Mouse (Mus musculus) small intestine, adult 2 months (tissue): ENCODE results near the gene Rdh1. TPM values are rescaled to one million over a fixed set of nuclear protein-coding genes. Genes with fewer than 3 reads are reported as not detected.
"Not testable (repeated sequence)": the region's sequence is repeated elsewhere in the genome, so short reads cannot be mapped to it uniquely, and the experiment has no call there.

ENCODE experiments used
- H3K27ac ChIP-seq: fragments of 200-500 bp; 2 replicates; pipeline ENCODE4 v1.5.1; 2012; ENCODE audit warnings: low read depth, low read length, control low read depth, inconsistent platforms; ENCODE audit not compliant: insufficient read depth
- H3K27me3 ChIP-seq: fragments of 200-500 bp; 2 replicates; pipeline ENCODE4 v1.6.1; 2012; ENCODE audit warnings: mild to moderate bottlenecking, moderate library complexity, low read length, inconsistent platforms; ENCODE audit not compliant: control insufficient read depth, insufficient read depth
- H3K36me3 ChIP-seq: fragments of 200-500 bp; 2 replicates; pipeline ENCODE4 v1.6.1; 2012; ENCODE audit warnings: mild to moderate bottlenecking, low read length, control low read depth, inconsistent platforms; ENCODE audit not compliant: control insufficient read depth, insufficient read depth
- H3K4me1 ChIP-seq: fragments of 200-500 bp; 2 replicates; pipeline ENCODE4 v1.6.1; 2012; ENCODE audit warnings: low read length, inconsistent platforms, mixed read lengths; ENCODE audit not compliant: control insufficient read depth, insufficient read depth, insufficient read length
- H3K4me3 ChIP-seq: fragments of 200-500 bp; 2 replicates; pipeline ENCODE4 v1.5.1; 2012; ENCODE audit warnings: low read depth, mild to moderate bottlenecking, control low read depth, inconsistent platforms, low read length, moderate library complexity
- CTCF ChIP-seq: fragments of 200-500 bp; IDR thresholded peaks from 2 replicates; pipeline ENCODE4 v1.5.1; 2012; ENCODE audit warnings: low read depth, mild to moderate bottlenecking, control low read depth, inconsistent platforms, low read length, moderate library complexity, mixed read lengths; ENCODE audit not compliant: insufficient replicate concordance, insufficient read length; ENCODE audit errors: extremely low read depth
- POLR2A ChIP-seq: fragments of 200-500 bp; IDR thresholded peaks from 2 replicates; pipeline ENCODE4 v1.6.1; 2012; ENCODE audit warnings: low read depth, mild to moderate bottlenecking, control low read depth, inconsistent platforms, low read length, moderate library complexity
- WGBS: fragments of 180-500 bp; shearing (Covaris S2); methylation state at CpG from one replicate; pipeline ENCODE4 v1.1.7; 2018; 5-methylcytosine and 5-hydroxymethylcytosine counted together
- polyA plus RNA-seq: library from polyadenylated mRNA; depleted of rRNA; stranded (reverse); fragments of >200 nt; gene quantifications from 2 replicates; pipeline ENCODE4 v1.2.3, GENCODE M21; 2012

Rdh1 gene
- polyA plus RNA-seq, 1 experiment, result not detected

GRCm38 (mm10) chr10:127763914-127764680, 4.6 kb downstream of the Rdh1 start:
- WGBS, result 24% methylated on average over 12 of the region's 12 CpGs
- H3K27ac ChIP-seq, result peak overlapping the region; percentile 52
- no peaks in the 10 kb centered on the region for H3K27me3 ChIP-seq
- H3K4me1 ChIP-seq, result peaks cover 13% of the 10 kb centered on the region; the same call in 1 of the 2 replicates
- TF ChIP-seq CTCF (no peak), POLR2A (no peak)
- no peaks in the 10 kb centered on the region for H3K36me3 ChIP-seq
- no peak overlapping the region for H3K4me3 ChIP-seq

- H3K4me3 ChIP-seq, result no peak overlapping the region
- H3K27me3 ChIP-seq, result no peaks in the 10 kb centered on the region
- peaks cover 6% of the 10 kb centered on the region; the same call in 1 of the 2 replicates for H3K4me1 ChIP-seq
- TF ChIP-seq CTCF, result no peak
- TF ChIP-seq POLR2A, result no peak
- H3K36me3 ChIP-seq, result no peaks in the 10 kb centered on the region
- no peak overlapping the region for H3K27ac ChIP-seq
- 47% methylated on average over 1 of the region's 1 CpGs for WGBS
Observed at GRCm38 (mm10) chr10:127766564-127766963, 7.0 kb downstream of the Rdh1 start.

GRCm38 (mm10) chr10:127776011-127776410, 16.5 kb downstream of the Rdh1 start, which contains the start of gene Rdh9:
Rdh9 (plus strand) TSS chr10:127776386.
- Histone ChIP-seq H3K27ac (peak within 1 kb of the TSS; percentile 88), H3K27me3 (no peaks in the 10 kb centered on the region), H3K4me3 (peak within 1 kb of the TSS; percentile 49), H3K4me1 (peaks cover 8% of the 10 kb centered on the region; the same call in 1 of the 2 replicates), H3K36me3 (no peaks in the 10 kb centered on the region)
- 18% methylated on average over 2 of the region's 2 CpGs for WGBS
- TF ChIP-seq CTCF (no peak), POLR2A (no peak)

- WGBS, result 96% methylated on average over 17 of the region's 17 CpGs
- not testable (repeated sequence) for H3K36me3 ChIP-seq, H3K27ac ChIP-seq, H3K4me3 ChIP-seq, H3K27me3 ChIP-seq, H3K4me1 ChIP-seq
Observed at GRCm38 (mm10) chr10:127782321-127782720, 22.8 kb downstream of the Rdh1 start.

GRCm38 (mm10) chr10:127785411-127785810, 25.9 kb downstream of the Rdh1 start:
- H3K4me1 ChIP-seq, H3K27ac ChIP-seq, H3K36me3 ChIP-seq, H3K4me3 ChIP-seq, H3K27me3 ChIP-seq: not testable (repeated sequence)
- whole genome bisulfite sequencing, result 93% methylated on average over 1 of the region's 1 CpGs

DNA sequence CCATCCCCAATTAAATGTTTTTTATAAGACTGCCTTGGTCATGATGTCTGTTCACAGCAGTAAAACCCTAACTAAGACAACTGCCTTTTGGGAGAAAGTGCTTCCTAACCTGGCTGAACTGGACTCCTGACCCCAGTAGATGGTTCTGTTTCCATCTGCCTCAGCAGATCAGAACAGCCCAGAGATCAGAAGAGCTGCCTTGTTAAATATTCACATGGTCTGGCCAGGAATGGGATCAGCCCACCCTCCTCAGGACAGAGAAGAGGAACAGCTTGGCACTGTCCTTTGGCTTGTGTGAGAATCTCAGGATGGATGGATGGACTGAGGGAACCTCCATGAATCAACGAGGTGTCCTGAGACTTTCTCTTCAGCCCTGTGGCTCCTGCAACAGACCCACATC, 39.8 kb downstream of the Rdh1 start:
- WGBS, result 54% methylated on average over 1 of the region's 1 CpGs
- Histone ChIP-seq H3K36me3 (no peaks in the 10 kb centered on the region), H3K27me3 (no peaks in the 10 kb centered on the region), H3K4me1 (peaks cover 19% of the 10 kb centered on the region; the same call in 1 of the 2 replicates), H3K27ac (0 out of 2 replicates have a peak overlapping the region, but pooled peaks have one; percentile 1), H3K4me3 (no peak overlapping the region)
- TF ChIP-seq POLR2A, result no peak
- TF ChIP-seq CTCF, result no peak

- Histone ChIP-seq H3K27ac (peak within 1 kb of the TSS; percentile 55), H3K4me3 (peak within 1 kb of the TSS; percentile 20), H3K4me1 (peaks cover 19% of the 10 kb centered on the region; the same call in 1 of the 2 replicates), H3K36me3 (no peaks in the 10 kb centered on the region), H3K27me3 (no peaks in the 10 kb centered on the region)
- WGBS, result 49% methylated on average over 6 of the region's 6 CpGs
- no peak for TF ChIP-seq CTCF
- TF ChIP-seq POLR2A, result no peak
Observed at GRCm38 (mm10) chr10:127800891-127801290, 41.4 kb downstream of the Rdh1 start, which contains the start of gene Rdh16. Rdh16 (plus strand) TSS chr10:127801152.
